Mouse (Mus musculus): ENCODE results near the gene Dnajb7.
A peak's percentile ranks its signal among the peaks of the same experiment; 100 is the strongest.
"Not testable (repeated sequence)": the region's sequence is repeated elsewhere in the genome, so short reads cannot be mapped to it uniquely, and the experiment has no call there.

The Dnajb7 gene

GRCm38 (mm10) chr15:81408199-81408598 is at the start of gene Dnajb7:
Gene Dnajb7, minus strand, starts transcription at chr15:81408299.
- no peak for DNase-seq

GRCm38 (mm10) chr15:81448463-81448862 is 40.4 kb upstream of the Dnajb7 start:
- DNase-seq, result peak; percentile 69

- DNase-seq, result no peak
These were observed 31.1 kb upstream of the Dnajb7 start for GRCm38 (mm10) chr15:81439236-81439635.

GRCm38 (mm10) chr15:81438345-81438744 is 30.2 kb upstream of the Dnajb7 start:
- no peak for DNase-seq

- no peak for DNase-seq
These were observed 23.1 kb upstream of the Dnajb7 start for GRCm38 (mm10) chr15:81431195-81431594.

GRCm38 (mm10) chr15:81427947-81428346 is 19.8 kb upstream of the Dnajb7 start:
- no peak for DNase-seq

- no peak for DNase-seq
These were observed 17.2 kb upstream of the Dnajb7 start for GRCm38 (mm10) chr15:81425311-81425710.

- no peak for DNase-seq
These were observed 14.1 kb upstream of the Dnajb7 start for GRCm38 (mm10) chr15:81422156-81422681.

GRCm38 (mm10) chr15:81421454-81421853 is 13.4 kb upstream of the Dnajb7 start:
- DNase-seq, result no peak

- no peak for DNase-seq
These were observed 10.0 kb upstream of the Dnajb7 start for GRCm38 (mm10) chr15:81418065-81418464.

- not testable (repeated sequence) for DNase-seq
These were observed 8.7 kb upstream of the Dnajb7 start for GRCm38 (mm10) chr15:81416763-81417310.

GRCm38 (mm10) chr15:81405008-81405407 is 3.1 kb downstream of the Dnajb7 start:
- DNase-seq, result no peak

- peak; percentile 98 for DNase-seq
These were observed 8.3 kb downstream of the Dnajb7 start, which contains the start of the genes St13 and Xpnpep3 for GRCm38 (mm10) chr15:81399638-81400315. Gene St13, minus strand, starts transcription at chr15:81400077. Gene Xpnpep3, plus strand, starts transcription at chr15:81400138.

GRCm38 (mm10) chr15:81399297-81399637 is 8.8 kb downstream of the Dnajb7 start:
- DNase-seq, result no peak

- DNase-seq, result no peak
These were observed 9.9 kb downstream of the Dnajb7 start for GRCm38 (mm10) chr15:81398189-81398588.

- DNase-seq, result no peak
These were observed 13.7 kb downstream of the Dnajb7 start for GRCm38 (mm10) chr15:81394211-81394915.

GRCm38 (mm10) chr15:81392997-81393396 is 15.1 kb downstream of the Dnajb7 start:
- no peak for DNase-seq

- DNase-seq, result no peak
These were observed 21.8 kb downstream of the Dnajb7 start for GRCm38 (mm10) chr15:81386327-81386726.

- no peak for DNase-seq
These were observed 29.3 kb downstream of the Dnajb7 start for GRCm38 (mm10) chr15:81378845-81379244.

- DNase-seq, result no peak
These were observed 33.5 kb downstream of the Dnajb7 start for GRCm38 (mm10) chr15:81374621-81375020.

- DNase-seq, result no peak
These were observed 37.7 kb downstream of the Dnajb7 start for GRCm38 (mm10) chr15:81370356-81370755.

GRCm38 (mm10) chr15:81368601-81369000 is 39.5 kb downstream of the Dnajb7 start:
- no peak for DNase-seq

- DNase-seq, result no peak
These were observed 41.9 kb downstream of the Dnajb7 start for GRCm38 (mm10) chr15:81366241-81366640.

GRCm38 (mm10) chr15:81365246-81365645 is 42.9 kb downstream of the Dnajb7 start:
- DNase-seq, result no peak

Measured in cerebellum, adult 8-10 months (tissue).